ENCODE assay signal across 7 mouse cellular contexts in the genomic region with DNA sequence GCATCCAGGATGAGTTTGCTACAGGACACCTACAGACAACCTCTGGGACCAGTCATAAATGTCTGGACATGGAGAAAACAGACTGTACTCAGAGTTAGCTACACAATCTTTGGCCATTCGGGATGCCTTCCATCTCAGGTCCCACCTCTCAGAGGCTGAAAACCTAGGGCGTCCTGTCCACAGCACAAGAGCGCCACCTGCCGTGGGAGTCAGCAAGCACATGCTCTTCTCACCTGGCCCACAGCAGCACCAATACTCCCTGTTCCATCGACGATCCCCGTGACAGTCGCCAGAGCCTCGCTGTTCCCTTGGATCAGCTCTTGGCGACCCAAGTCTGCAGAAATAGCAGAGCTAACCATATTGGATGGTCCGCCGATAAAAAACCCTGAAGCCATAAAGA. TPM values are rescaled to one million over a fixed set of nuclear protein-coding genes. Genes with fewer than 3 reads are reported as not detected.
DNase-seq lines count a peak whose midpoint lies in the region; ATAC-seq lines count a peak whose summit lies in the region.

No protein-coding gene starts in this region.

- no peak overlapping the region for H3K4me3 ChIP-seq in intestine, embryonic 16.5 days (ENCODE audit: low read length)
- H3K4me3 ChIP-seq in midbrain, embryonic 12.5 days: no peak overlapping the region

- no peak overlapping the region for H3K9ac ChIP-seq in intestine, embryonic 16.5 days (ENCODE audit: low read depth, low read length)
- H3K9ac ChIP-seq in midbrain, embryonic 12.5 days (replicated peaks): no peak overlapping the region

- H3K36me3 ChIP-seq in intestine, embryonic 16.5 days (ENCODE audit: control insufficient read depth, insufficient read depth, low read length): peaks cover 9% of the 10 kb centered on the region; the same call in 1 of the 2 replicates
- peaks cover 28% of the 10 kb centered on the region for H3K36me3 ChIP-seq in midbrain, embryonic 12.5 days

- H3K4me2 ChIP-seq in intestine, embryonic 16.5 days (ENCODE audit: low read depth, low read length): no peak overlapping the region
- H3K4me2 ChIP-seq in midbrain, embryonic 12.5 days (replicated peaks): no peak overlapping the region

- 21% methylated on average over 12 of the region's 12 CpGs for WGBS in intestine, embryonic 16.5 days
- 23% methylated on average over 12 of the region's 12 CpGs for WGBS in midbrain, embryonic 12.5 days

- no peaks in the 10 kb centered on the region for H3K4me1 ChIP-seq in intestine, embryonic 16.5 days (ENCODE audit: control insufficient read depth, insufficient read depth, low read length)
- peaks cover 45% of the 10 kb centered on the region for H3K4me1 ChIP-seq in midbrain, embryonic 12.5 days

- no peaks in the 10 kb centered on the region for H3K27me3 ChIP-seq in intestine, embryonic 16.5 days (replicated peaks; ENCODE audit: control insufficient read depth, insufficient read depth, low read length)
- H3K27me3 ChIP-seq in midbrain, embryonic 12.5 days: no peaks in the 10 kb centered on the region

- no peak overlapping the region for H3K27ac ChIP-seq in intestine, embryonic 16.5 days (ENCODE audit: low read length)
- no peak overlapping the region for H3K27ac ChIP-seq in midbrain, embryonic 12.5 days (replicated peaks)

- intact Hi-C loops in gastrocnemius, postnatal 36 days (cut with DNase I): loop anchor here (5.0 kb wide), 2 partner anchors 137 to 197 kb away; a partner anchor contains a TSS
- intact Hi-C loops in left cerebral cortex, postnatal 14 days (cut with DNase I): loop anchor here (2.0 kb wide), 2 partner anchors 139 to 197 kb away; no protein-coding TSS in a partner anchor

- DNase-seq in adrenal gland, adult 2 months: peak; percentile 85
- peak; percentile 85 for DNase-seq in embryo, embryonic 11 days
- peak; percentile 73 to 81 for DNase-seq in gastrocnemius, postnatal 36 days
- DNase-seq in left cerebral cortex, postnatal 14 days (ENCODE audit: low spot score in 2 of 2): peak; percentile 83 to 84
- DNase-seq in skeletal muscle tissue, adult 2 months (ENCODE audit: low read depth, low spot score): peak; percentile 63

- no peaks in the 10 kb centered on the region for H3K9me3 ChIP-seq in intestine, embryonic 16.5 days (ENCODE audit: control insufficient read depth, low read length)
- H3K9me3 ChIP-seq in midbrain, embryonic 12.5 days: no peaks in the 10 kb centered on the region

- ATAC-seq in intestine, embryonic 16.5 days: peak; percentile 73
- ATAC-seq in midbrain, embryonic 12.5 days (ENCODE audit: low FRiP score, low read depth): peak; percentile 45

RNA-seq across cellular contexts. Expression of a gene that starts 33.5 kb away (rescaled TPM):
- total RNA-seq in adrenal gland, adult 2 months (2021): 10 to 100 TPM; 33.7 to 40.5 TPM
- polyA plus RNA-seq in adrenal gland, adult 2 months (2012; rRNA removed): 7.9 and 8.4 TPM in 2 replicates
- 10 to 100 TPM; 14.2 to 15.1 TPM for total RNA-seq in gastrocnemius, postnatal 36 days (2021)
- polyA plus RNA-seq in intestine, embryonic 16.5 days (2015; fragmentation: Nextera tagmentation; extraction: Ambion mirVana): 35.1 and 39.4 TPM in 2 replicates
- total RNA-seq in left cerebral cortex, postnatal 14 days (2021): 10 to 100 TPM; 64.9 to 80.9 TPM
- polyA plus RNA-seq in midbrain, embryonic 12.5 days (2016; fragmentation: Nextera tagmentation; extraction: Ambion mirVana): 52.6 and 53.0 TPM in 2 replicates

RNA-seq across cellular contexts. Expression of a gene that starts 37.0 kb away (rescaled TPM):
- under 1 TPM; 0.23 to 0.73 TPM for total RNA-seq in adrenal gland, adult 2 months (2021)
- polyA plus RNA-seq in adrenal gland, adult 2 months (2012; rRNA removed): 0.37 TPM in 1 of 2 replicates, not detected in the other
- not detected for total RNA-seq in gastrocnemius, postnatal 36 days (2021)
- 7.7 and 8.8 TPM in 2 replicates for polyA plus RNA-seq in intestine, embryonic 16.5 days (2015; fragmentation: Nextera tagmentation; extraction: Ambion mirVana)
- total RNA-seq in left cerebral cortex, postnatal 14 days (2021): not detected
- polyA plus RNA-seq in midbrain, embryonic 12.5 days (2016; fragmentation: Nextera tagmentation; extraction: Ambion mirVana): 0.20 and 0.26 TPM in 2 replicates
